Mouse (Mus musculus): ENCODE measurements around the gene H2afy.

DNA sequence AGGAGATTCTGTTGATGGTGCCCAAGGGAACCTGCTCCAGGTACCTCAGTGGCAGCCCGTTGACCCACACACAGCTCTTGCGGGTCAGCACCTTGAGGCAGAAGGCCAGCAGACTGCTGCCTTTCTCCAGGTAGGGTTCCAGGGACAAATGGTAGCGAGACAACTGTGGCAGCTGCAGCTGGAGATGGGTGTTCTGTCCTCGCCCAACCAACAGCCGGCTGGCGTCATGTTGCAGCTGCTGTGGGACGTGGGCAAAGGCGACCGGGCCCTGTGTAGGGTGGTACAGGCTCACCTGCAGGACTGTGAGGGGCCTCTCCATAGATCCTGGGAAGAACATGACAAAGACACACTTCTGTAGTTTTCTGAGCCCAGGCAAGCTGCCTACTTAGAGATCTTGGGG is 40.1 kb upstream of the H2afy start:
- TF ChIP-seq GATA1 (IDR thresholded peaks at IDR 0.05; ENCODE audit: borderline replicate concordance, low read length) (no peak), FLI1 (IDR thresholded peaks at IDR 0.05; ENCODE audit: low read length) (no peak)

All from megakaryocyte, embryonic 14.5 days (primary cell).